Comparison of ENCODE assay signal across 14 mouse cellular contexts in the genomic region with DNA sequence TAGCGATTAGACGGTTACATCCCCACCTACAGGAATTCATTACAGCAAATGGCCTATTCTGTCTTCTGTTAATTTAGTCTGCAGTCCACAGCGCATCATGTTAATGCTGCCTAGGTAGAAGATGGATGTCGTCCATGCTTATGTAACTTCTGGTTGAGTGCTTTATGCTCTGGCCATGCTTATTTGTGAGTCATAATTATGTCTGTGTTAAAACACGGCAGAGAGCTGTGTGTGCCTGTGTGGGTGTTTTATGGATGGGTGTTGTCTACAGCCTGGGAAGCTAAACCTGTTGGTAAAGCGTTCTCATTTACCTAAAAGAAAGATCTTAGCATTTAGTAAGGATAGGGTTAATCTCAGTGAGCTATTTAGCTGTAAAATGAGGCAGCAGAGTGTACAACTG.
"Had no signal": no experiment of that assay in that cellular context is flagged by ENCODE, and none has a peak within 500 bp of the region (broad histone marks: within the 10 kb centered on the region; RNA-seq: fewer than 3 reads in every experiment).

No protein-coding gene starts in this region.

- H3K4me2 ChIP-seq: intestine, embryonic 15.5 days; liver, embryonic 11.5 days; liver, embryonic 15.5 days; midbrain, embryonic 13.5 days; stomach, embryonic 15.5 days had no signal

- H3K27me3 ChIP-seq: intestine, embryonic 15.5 days; liver, embryonic 15.5 days; midbrain, embryonic 13.5 days; stomach, embryonic 15.5 days had no signal

- H3K9ac ChIP-seq: intestine, embryonic 15.5 days; liver, embryonic 15.5 days; midbrain, embryonic 13.5 days; stomach, embryonic 15.5 days had no signal

- DNase-seq: kidney, adult 18-20 months; kidney, postnatal 10 days; kidney, postnatal 4 days; lung, adult 2 months; lung, postnatal 36 days; thymus, postnatal 36 days had no signal

- H3K27ac ChIP-seq: intestine, embryonic 15.5 days; left cerebral cortex, adult 2 months; limb, embryonic 10.5 days; liver, embryonic 15.5 days; midbrain, embryonic 13.5 days; stomach, embryonic 15.5 days had no signal

- H3K9me3 ChIP-seq: intestine, embryonic 15.5 days; limb, embryonic 10.5 days; liver, embryonic 15.5 days; midbrain, embryonic 13.5 days; stomach, embryonic 15.5 days had no signal

- H3K36me3 ChIP-seq: intestine, embryonic 15.5 days; limb, embryonic 10.5 days; liver, embryonic 15.5 days; midbrain, embryonic 13.5 days; stomach, embryonic 15.5 days had no signal

- H3K4me3 ChIP-seq: intestine, embryonic 15.5 days; left cerebral cortex, adult 2 months; limb, embryonic 10.5 days; liver, embryonic 15.5 days; midbrain, embryonic 13.5 days; stomach, embryonic 15.5 days had no signal

- H3K4me1 ChIP-seq: intestine, embryonic 15.5 days; limb, embryonic 10.5 days; liver, embryonic 15.5 days; midbrain, embryonic 13.5 days; stomach, embryonic 15.5 days had no signal

- ATAC-seq: intestine, embryonic 15.5 days; lung, postnatal 0 days; midbrain, embryonic 13.5 days had no signal
